Mouse (Mus musculus): ENCODE measurements around the gene Marveld1. TPM values are rescaled to one million over a fixed set of nuclear protein-coding genes. Genes with fewer than 3 reads are reported as not detected.

Gene Marveld1
- total RNA-seq, 1 experiment from 2014 or later: 16.1 TPM

GRCm38 (mm10) chr19:42158246-42159017 lies 11.2 kb downstream of the Marveld1 start:
- ATAC-seq (replicated peaks in 1 of 2; ENCODE audit: insufficient read depth in 1 of 2, low FRiP score in 2 of 2, low TSS enrichment in 1 of 2, low read depth in 1 of 2, poor library complexity in 2 of 2, severe bottlenecking in 2 of 2): 0 out of 4 replicates have a peak, but pooled peaks of 1 of the 2 experiments have one; percentile 6

DNA sequence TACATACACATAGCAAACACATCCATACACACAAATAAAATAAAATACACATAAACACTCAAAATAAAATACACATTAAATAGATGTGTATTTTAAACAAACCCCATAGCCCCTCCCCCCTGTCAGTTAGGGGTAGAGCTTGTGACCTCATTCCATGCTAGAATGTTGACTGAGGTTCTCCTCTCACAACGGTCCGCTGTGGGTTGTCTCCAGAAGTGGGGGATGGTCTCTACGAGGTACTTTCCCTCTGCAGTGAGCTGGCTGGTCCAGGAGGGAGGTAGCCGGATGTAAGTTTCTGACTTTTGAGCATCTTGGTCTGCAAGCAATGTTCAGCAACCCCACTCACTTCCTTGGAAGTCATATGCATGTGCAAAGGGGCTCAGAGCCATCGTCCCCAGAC lies 16.6 kb downstream of the Marveld1 start, which contains the start of gene Zfyve27:
Gene Zfyve27, plus strand, starts transcription at position 188 of the 400 bp plus-strand sequence.
- no peak for ATAC-seq (replicated peaks in 1 of 2; ENCODE audit: insufficient read depth in 1 of 2, low FRiP score in 2 of 2, low TSS enrichment in 1 of 2, low read depth in 1 of 2, poor library complexity in 2 of 2, severe bottlenecking in 2 of 2)

DNA sequence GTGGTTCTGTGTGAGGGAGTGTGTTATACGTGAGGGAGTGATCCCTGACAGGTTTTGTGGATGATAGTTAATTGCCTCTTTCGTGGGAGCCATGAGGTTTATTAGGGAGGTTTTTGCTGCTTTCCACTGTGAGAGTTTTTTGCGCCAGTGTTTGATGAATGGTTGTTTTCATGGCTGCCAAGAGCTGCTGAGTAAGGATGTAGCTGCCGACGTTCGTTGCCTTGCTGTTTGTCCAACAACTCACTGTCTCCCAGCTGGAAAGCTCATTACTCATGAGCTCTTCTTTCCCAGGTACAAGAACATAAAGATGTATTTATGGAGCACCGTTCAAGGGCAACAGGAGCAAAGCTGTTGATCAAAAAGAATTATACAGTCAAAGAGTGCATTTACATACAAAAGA lies 17.0 kb downstream of the Marveld1 start:
- no peak for ATAC-seq (replicated peaks in 1 of 2; ENCODE audit: insufficient read depth in 1 of 2, low FRiP score in 2 of 2, low TSS enrichment in 1 of 2, low read depth in 1 of 2, poor library complexity in 2 of 2, severe bottlenecking in 2 of 2)

- peak; percentile 51 to 52; a peak in 2 of 4 replicates for ATAC-seq (replicated peaks in 1 of 2; ENCODE audit: insufficient read depth in 1 of 2, low FRiP score in 2 of 2, low TSS enrichment in 1 of 2, low read depth in 1 of 2, poor library complexity in 2 of 2, severe bottlenecking in 2 of 2)
Measured at GRCm38 (mm10) chr19:42166130-42166529, 18.9 kb downstream of the Marveld1 start.

- no peak for ATAC-seq (replicated peaks in 1 of 2; ENCODE audit: insufficient read depth in 1 of 2, low FRiP score in 2 of 2, low TSS enrichment in 1 of 2, low read depth in 1 of 2, poor library complexity in 2 of 2, severe bottlenecking in 2 of 2)
Measured at GRCm38 (mm10) chr19:42166766-42167165, 19.6 kb downstream of the Marveld1 start.

DNA sequence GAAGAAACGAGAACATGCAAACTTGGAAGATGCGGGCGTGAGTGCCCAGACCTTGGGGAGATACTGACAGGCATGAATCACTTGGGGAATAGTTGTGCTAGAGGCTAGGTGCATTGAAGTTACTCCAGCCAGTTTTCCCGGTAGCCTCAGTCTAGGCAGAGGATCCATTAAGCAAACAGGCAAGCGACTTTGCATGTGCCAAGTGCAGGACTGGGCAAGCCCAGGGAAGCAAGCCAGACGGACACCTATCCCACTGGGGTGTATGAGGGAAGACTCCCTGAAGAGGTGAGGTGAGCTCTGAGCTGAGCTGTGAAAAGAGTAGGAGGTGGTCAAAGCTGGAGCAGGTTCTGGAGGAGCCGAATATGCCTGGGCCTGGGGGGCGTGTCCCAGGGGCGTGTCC lies 20.3 kb downstream of the Marveld1 start:
- ATAC-seq (replicated peaks in 1 of 2; ENCODE audit: insufficient read depth in 1 of 2, low FRiP score in 2 of 2, low TSS enrichment in 1 of 2, low read depth in 1 of 2, poor library complexity in 2 of 2, severe bottlenecking in 2 of 2): no peak

GRCm38 (mm10) chr19:42169322-42169975 lies 22.2 kb downstream of the Marveld1 start:
- no peak for ATAC-seq (replicated peaks in 1 of 2; ENCODE audit: insufficient read depth in 1 of 2, low FRiP score in 2 of 2, low TSS enrichment in 1 of 2, low read depth in 1 of 2, poor library complexity in 2 of 2, severe bottlenecking in 2 of 2)

GRCm38 (mm10) chr19:42170025-42170969 lies 23.1 kb downstream of the Marveld1 start:
- peak; percentile 91 to 93 for ATAC-seq (replicated peaks in 1 of 2; ENCODE audit: insufficient read depth in 1 of 2, low FRiP score in 2 of 2, low TSS enrichment in 1 of 2, low read depth in 1 of 2, poor library complexity in 2 of 2, severe bottlenecking in 2 of 2)

DNA sequence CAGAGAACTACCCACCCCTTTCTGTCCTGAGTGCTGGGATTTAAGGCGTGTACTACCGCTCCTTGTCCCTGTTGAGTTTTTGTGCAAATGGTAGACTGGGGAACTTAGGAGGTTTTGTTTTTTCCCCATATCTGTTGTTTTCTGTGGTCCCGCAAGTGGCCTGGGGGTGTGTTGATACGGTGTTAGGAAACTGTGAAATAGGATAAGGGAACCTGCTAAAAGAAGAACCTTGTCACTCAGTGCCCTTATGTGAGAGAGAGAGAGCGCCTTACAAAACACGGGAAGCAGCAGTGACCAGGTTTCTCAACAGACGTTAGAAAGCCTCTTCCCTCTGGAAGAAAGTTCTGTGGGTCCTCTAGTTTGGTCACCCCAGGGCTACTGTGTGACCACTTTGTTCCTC lies 29.6 kb downstream of the Marveld1 start:
- ATAC-seq (replicated peaks in 1 of 2; ENCODE audit: insufficient read depth in 1 of 2, low FRiP score in 2 of 2, low TSS enrichment in 1 of 2, low read depth in 1 of 2, poor library complexity in 2 of 2, severe bottlenecking in 2 of 2): peak; percentile 82 to 88

DNA sequence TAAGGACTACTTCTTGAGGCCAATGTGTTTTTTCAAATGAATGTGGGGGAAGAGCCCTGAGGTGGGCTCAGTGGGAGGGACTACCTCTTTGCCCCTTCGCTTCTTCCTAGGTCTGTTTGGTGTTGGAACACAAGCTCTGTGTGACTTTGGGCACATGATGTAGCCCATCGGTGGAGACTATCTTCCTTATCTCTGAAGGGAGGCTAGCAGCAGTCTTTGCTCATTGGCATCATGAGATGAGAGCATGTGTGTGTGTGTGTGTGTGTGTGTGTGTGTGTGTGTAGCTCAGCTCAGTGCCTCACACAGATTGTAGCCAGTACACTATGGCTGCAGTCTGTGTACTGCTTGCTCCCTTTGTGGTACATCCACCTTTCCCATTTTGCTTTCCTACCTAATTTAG lies 30.3 kb downstream of the Marveld1 start:
- ATAC-seq (replicated peaks in 1 of 2; ENCODE audit: insufficient read depth in 1 of 2, low FRiP score in 2 of 2, low TSS enrichment in 1 of 2, low read depth in 1 of 2, poor library complexity in 2 of 2, severe bottlenecking in 2 of 2): 0 out of 4 replicates have a peak, but pooled peaks of 1 of the 2 experiments have one; percentile 4

DNA sequence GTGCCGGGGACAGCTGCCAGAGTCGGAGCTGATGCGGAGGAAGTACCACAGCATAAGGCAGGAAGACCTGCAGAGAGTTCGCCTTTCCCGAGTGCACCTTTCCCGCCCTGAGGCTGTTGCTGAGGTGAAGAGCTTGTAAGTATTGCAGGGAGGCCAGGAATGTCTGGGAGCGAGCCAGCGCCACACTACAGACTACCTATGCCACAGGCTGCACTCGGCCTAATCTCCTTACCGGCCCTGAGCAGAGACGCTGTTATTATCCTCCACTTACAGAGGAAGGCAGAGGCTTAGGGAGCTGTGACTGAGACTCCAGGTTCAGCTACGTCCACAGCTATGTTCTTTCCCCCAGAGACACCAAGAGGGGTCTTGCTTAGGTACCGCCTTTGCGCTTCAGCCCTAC lies 32.2 kb downstream of the Marveld1 start:
- ATAC-seq (replicated peaks in 1 of 2; ENCODE audit: insufficient read depth in 1 of 2, low FRiP score in 2 of 2, low TSS enrichment in 1 of 2, low read depth in 1 of 2, poor library complexity in 2 of 2, severe bottlenecking in 2 of 2): no peak

DNA sequence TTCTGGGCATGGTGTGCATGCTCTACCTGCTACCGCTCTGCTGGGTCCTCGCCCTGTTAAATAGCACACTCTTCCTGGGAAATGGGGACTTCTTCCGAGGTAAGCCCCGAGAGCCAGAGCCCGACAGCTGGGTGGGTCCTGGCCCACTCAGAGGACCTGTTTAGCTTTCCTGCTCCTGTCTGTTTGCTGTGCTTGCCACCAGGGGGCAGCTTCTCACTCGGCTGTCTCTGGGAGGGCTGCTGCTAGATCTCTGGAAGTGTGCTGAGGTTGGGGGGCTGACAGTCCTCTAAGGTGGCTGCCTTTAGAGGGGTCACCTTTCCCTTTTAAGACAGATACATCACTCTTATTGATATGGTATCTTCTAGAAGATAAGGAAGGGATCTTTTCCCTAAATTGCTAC lies 35.5 kb downstream of the Marveld1 start:
- ATAC-seq (replicated peaks in 1 of 2; ENCODE audit: insufficient read depth in 1 of 2, low FRiP score in 2 of 2, low TSS enrichment in 1 of 2, low read depth in 1 of 2, poor library complexity in 2 of 2, severe bottlenecking in 2 of 2): no peak

DNA sequence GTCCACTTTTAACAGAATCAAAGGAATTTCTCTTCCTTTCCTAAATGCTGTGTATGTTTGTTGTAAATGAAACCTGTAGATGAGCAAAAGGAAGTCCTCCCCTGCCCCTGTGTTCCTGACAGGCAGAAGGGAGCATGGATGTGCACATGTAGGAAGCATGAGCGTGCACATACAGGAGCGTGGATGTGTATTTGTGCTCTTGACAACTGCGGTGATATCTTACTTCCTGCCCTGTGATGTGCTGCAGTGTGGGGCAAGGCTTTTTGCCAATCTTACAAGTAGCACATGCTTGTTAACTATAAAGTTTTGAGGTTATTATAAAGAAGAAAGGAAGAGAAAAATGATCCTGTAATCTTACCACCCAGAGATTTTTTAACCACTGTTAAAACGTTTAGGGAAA lies 42.5 kb downstream of the Marveld1 start:
- 0 out of 4 replicates have a peak, but pooled peaks of 1 of the 2 experiments have one; percentile 38 for ATAC-seq (replicated peaks in 1 of 2; ENCODE audit: insufficient read depth in 1 of 2, low FRiP score in 2 of 2, low TSS enrichment in 1 of 2, low read depth in 1 of 2, poor library complexity in 2 of 2, severe bottlenecking in 2 of 2)

DNA sequence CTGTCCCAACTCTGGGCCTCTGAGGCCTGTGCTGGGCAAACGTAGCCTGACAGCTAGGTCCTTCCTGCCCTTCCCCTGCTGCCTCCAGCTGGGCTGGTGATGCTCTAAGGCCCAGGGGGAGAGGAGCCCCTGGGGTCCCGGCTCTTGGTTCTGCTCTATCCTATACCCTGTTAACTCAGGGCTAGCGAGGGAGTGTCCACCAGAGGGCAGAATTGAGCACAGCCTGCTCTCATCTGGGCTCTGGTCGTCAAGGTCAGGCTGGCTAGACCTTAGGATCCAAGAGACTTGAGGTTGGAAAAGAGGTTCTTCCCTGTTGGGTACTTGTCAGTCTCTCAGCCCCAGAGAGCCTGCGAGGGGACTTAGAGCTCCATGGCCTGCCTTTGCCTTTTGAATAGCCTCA lies 43.3 kb downstream of the Marveld1 start:
- ATAC-seq (replicated peaks in 1 of 2; ENCODE audit: insufficient read depth in 1 of 2, low FRiP score in 2 of 2, low TSS enrichment in 1 of 2, low read depth in 1 of 2, poor library complexity in 2 of 2, severe bottlenecking in 2 of 2): peak; percentile 67 to 73

DNA sequence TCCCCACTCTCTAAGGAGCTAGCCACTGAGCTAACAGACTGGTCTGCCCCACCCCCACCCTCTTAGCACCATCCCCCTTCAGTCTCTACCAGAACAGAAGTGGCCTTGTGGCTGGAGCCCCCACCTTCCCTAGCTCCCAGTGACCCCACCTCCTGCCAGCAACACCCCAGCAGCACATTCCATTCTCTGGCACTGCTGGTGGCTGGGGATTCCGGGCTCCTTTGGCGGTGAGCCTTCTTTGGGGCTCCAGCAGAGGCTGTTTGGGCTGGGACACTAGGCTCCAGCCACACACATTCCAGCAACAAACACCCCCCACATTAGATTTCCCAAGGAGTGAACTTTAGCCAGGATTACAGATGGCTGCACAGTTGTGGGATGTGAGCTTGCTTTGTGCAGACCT lies 46.1 kb downstream of the Marveld1 start:
- no peak for ATAC-seq (replicated peaks in 1 of 2; ENCODE audit: insufficient read depth in 1 of 2, low FRiP score in 2 of 2, low TSS enrichment in 1 of 2, low read depth in 1 of 2, poor library complexity in 2 of 2, severe bottlenecking in 2 of 2)

GRCm38 (mm10) chr19:42196378-42196777 lies 49.2 kb downstream of the Marveld1 start:
- ATAC-seq (replicated peaks in 1 of 2; ENCODE audit: insufficient read depth in 1 of 2, low FRiP score in 2 of 2, low TSS enrichment in 1 of 2, low read depth in 1 of 2, poor library complexity in 2 of 2, severe bottlenecking in 2 of 2): no peak

DNA sequence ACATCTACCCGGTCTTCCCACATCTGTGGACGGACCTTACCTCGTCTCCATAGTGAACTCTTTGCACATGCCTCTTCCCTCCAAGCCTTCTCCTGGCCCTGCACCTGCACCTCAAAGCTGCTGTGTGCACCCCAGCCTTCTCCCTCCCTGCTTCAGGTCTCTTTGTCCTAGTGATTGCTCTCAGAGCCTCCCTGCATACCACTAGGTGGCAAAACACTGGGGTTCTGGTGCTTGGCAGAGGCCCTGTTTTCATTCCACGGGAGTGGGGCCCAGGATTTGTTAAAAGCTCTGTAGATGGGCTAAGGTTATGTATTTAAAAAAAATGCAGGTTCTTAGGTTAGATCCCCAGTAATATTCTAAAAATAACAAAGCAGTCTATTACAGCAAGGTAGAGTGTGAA lies 49.9 kb downstream of the Marveld1 start:
- ATAC-seq (replicated peaks in 1 of 2; ENCODE audit: insufficient read depth in 1 of 2, low FRiP score in 2 of 2, low TSS enrichment in 1 of 2, low read depth in 1 of 2, poor library complexity in 2 of 2, severe bottlenecking in 2 of 2): no peak
